Mouse (Mus musculus) limb, embryonic 14.5 days (tissue): Measurements from ENCODE around the gene Vps11. TPM values are rescaled to one million over a fixed set of nuclear protein-coding genes. Genes with fewer than 3 reads are reported as not detected.

ENCODE experiments used
- ATAC-seq: fragments of 200-750 bp; cut with Nextera tagmentation; 2 replicates; pipeline ENCODE4 v1.8.0; 2017; ENCODE audit warnings: low read depth, moderate number of reproducible peaks, moderate TSS enrichment; ENCODE audit not compliant: low FRiP score
- DNase-seq: peaks from one replicate; pipeline ENCODE4 v3.0.0-alpha.2; 2015; ENCODE audit warnings: low spot score
- H3K27ac ChIP-seq: fragments of 300-500 bp; sonication (generic); replicated peaks from 2 replicates; pipeline ENCODE4 v1.5.1; 2014; ENCODE audit warnings: low read depth, mild to moderate bottlenecking, low read length, moderate library complexity, mixed read lengths
- H3K27me3 ChIP-seq: fragments of 300-500 bp; sonication (generic); 2 replicates; pipeline ENCODE4 v1.6.1; 2014; ENCODE audit warnings: low read length, mixed read lengths; ENCODE audit not compliant: control insufficient read depth, insufficient read depth
- H3K36me3 ChIP-seq: fragments of 300-500 bp; sonication (generic); 2 replicates; pipeline ENCODE4 v1.6.1; 2014; ENCODE audit warnings: mild to moderate bottlenecking, low read length, moderate library complexity, mixed read lengths; ENCODE audit not compliant: control insufficient read depth, insufficient read depth
- H3K4me1 ChIP-seq: fragments of 300-500 bp; sonication (generic); 2 replicates; pipeline ENCODE4 v1.6.1; 2014; ENCODE audit warnings: antibody characterized with exemption, low read length, mixed read lengths; ENCODE audit not compliant: control insufficient read depth, insufficient read depth
- H3K4me2 ChIP-seq: fragments of 300-500 bp; sonication (generic); replicated peaks from 2 replicates; pipeline ENCODE4 v1.6.1; 2014; ENCODE audit warnings: low read depth, mild to moderate bottlenecking, low read length, moderate library complexity; ENCODE audit not compliant: severe bottlenecking
- H3K4me3 ChIP-seq: fragments of 300-500 bp; sonication (generic); replicated peaks from 2 replicates; pipeline ENCODE4 v1.5.1; 2014; ENCODE audit warnings: low read length
- H3K9ac ChIP-seq: fragments of 300-500 bp; sonication (generic); 2 replicates; pipeline ENCODE4 v1.6.1; 2014; ENCODE audit warnings: mild to moderate bottlenecking, low read depth, low read length, moderate library complexity; ENCODE audit not compliant: severe bottlenecking
- H3K9me3 ChIP-seq: fragments of 300-500 bp; sonication (generic); 2 replicates; pipeline ENCODE4 v1.6.1; 2016; ENCODE audit warnings: low read length; ENCODE audit not compliant: control insufficient read depth
- POLR2A ChIP-seq: fragments of 200-500 bp; IDR thresholded peaks from 2 replicates; pipeline ENCODE4 v1.8.0; 2012; ENCODE audit warnings: inconsistent platforms, mild to moderate bottlenecking, moderate library complexity, borderline replicate concordance; ENCODE audit not compliant: insufficient read depth, insufficient read length; ENCODE audit errors: extremely low read depth
- WGBS: fragments of 180-500 bp; shearing (Covaris S2); extraction: QIAGEN DNeasy Blood & Tissue Kit; methylation state at CpG from one replicate; pipeline ENCODE4 v1.1.7; 2014; 5-methylcytosine and 5-hydroxymethylcytosine counted together
- polyA plus RNA-seq, 2 experiments: library from polyadenylated mRNA; depleted of rRNA in 1 of 2; stranded (reverse) in 1 of 2; unstranded in 1 of 2; fragments of >200 nt; fragmentation: Nextera tagmentation in 1 of 2; extraction: Ambion mirVana in 1 of 2; gene quantifications; 2 replicates each; pipeline versions ENCODE4 v1.2.1 to v1.2.3; 2012 to 2014

Vps11 gene
- polyA plus RNA-seq, 2 experiments = 28.5 to 29.9 TPM

DNA sequence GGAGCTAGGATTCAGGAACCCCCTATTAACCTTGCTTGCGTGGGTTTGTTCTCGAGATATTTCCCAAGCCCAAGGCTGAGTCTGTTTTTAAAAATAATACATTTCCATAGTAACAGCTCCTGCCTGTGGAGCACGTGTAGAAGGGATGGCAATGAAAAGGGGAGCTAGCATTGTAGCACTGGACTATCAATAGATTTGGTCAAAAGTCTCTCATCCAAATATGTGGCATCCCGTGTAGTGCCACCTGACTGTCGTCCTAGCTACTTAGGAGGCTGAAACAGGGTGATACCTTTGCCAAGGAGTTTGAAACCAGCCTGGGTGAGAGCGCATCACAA, 40.7 kb downstream of the Vps11 start:
- no peak for TF ChIP-seq POLR2A
- Histone ChIP-seq H3K36me3 (peaks cover 11% of the 10 kb centered on the region), H3K27me3 (no peaks in the 10 kb centered on the region), H3K4me3 (peak overlapping the region; percentile 89), H3K9ac (peak overlapping the region; percentile 73), H3K9me3 (no peaks in the 10 kb centered on the region), H3K4me2 (peak overlapping the region; percentile 93), H3K27ac (peak overlapping the region; percentile 53), H3K4me1 (peaks cover 19% of the 10 kb centered on the region)
- DNase-seq (peak; percentile 38), ATAC-seq (peak; percentile 36)
- 21% methylated on average over 6 of the region's 6 CpGs for WGBS

DNA sequence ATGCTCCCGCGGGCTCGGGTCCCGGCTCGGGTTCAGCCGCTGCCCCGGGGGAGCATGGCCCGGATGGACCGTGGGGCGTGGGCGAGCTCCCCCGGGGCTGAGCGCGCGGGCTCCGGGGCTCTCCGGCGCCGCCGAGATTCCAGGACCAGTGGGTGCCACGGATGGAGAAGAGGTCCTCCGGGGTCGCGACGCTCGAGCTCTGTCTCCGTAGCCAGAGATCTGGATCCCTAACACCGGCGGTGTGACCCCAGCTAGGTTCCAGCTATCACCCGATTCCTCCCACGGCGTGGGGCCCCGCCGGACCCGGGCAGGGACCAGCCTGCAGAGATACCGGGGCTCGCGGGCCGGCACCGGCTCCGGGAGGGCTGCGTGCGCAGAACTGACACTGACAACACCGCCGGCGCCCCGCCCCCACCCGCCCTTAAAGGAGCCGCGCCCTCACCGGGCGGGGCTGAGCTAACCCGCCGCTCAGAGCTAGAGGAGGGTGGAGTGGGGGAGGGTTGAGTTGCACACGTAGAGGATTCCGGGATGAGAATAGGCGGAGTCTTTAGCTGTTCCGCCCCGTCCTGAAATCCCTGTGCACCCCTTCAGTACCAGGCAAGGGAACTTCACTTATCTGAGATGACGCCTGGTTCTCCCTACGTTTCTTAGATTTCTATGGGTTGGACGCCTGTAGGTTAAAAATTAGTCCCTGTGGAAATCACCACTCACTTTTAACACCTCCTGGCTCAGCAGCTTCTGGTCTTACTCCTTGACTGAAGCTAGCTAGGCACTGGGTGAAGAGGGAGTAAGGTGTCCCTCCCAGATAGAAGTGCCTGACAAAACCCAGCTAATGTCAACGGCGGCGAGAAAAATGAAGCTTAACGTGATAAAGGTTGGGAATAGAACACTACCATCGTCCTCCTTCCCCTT, 41.3 kb downstream of the Vps11 start, which contains the start of gene C2cd2l:
TSS of gene C2cd2l (minus strand) at position 399 of the 912 bp plus-strand sequence.
- Histone ChIP-seq H3K9ac (peak within 1 kb of the TSS; percentile 73), H3K36me3 (peaks cover 17% of the 10 kb centered on the region), H3K4me2 (peak within 1 kb of the TSS; percentile 93), H3K27me3 (no peaks in the 10 kb centered on the region), H3K9me3 (no peaks in the 10 kb centered on the region), H3K27ac (peak within 1 kb of the TSS; percentile 53), H3K4me1 (peaks cover 16% of the 10 kb centered on the region), H3K4me3 (peak within 1 kb of the TSS; percentile 89)
- 0 out of 2 replicates have a peak, but pooled peaks have one; percentile 40 for TF ChIP-seq POLR2A
- DNase-seq (peak; percentile 99), ATAC-seq (peak; percentile 99)
- under 1% methylated on average over 34 of the region's 67 CpGs for WGBS

DNA sequence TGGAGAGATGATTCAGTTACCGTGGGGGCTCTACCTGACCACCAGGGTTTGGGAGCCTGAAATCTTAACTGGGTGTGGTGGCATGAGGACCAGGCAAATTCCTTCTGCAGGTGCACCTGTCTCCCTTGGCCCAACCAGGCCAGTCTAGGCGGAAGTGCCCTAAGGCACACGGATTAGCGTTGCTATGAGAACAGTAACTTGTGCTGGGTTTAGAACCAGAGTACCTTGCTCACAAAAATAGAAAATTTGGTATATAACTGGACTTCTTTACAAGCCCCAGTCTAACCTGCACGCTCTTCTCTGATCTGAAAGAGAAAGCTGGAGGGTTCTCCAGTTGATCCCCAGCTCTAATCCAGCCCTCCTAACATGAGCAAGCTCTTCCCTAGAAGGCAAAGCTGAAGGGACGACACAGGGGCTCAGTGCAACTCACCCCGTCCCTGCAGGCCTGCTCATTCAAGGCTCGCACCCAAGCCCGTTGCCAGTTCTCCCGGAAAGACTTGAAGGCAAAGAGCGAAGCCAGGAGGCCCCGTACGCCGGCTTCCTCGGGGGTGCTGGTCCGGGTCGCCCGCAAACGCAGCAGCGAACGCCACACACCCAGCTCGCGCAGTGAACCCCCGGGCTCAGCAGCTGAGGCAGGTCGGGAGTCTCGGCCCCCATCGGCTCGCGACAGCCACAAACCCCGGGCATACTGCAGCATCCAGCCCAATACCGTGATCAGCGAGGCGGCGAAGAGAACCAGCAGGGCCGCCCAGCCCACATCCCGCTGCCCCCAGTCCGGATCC, 42.2 kb downstream of the Vps11 start:
- H3K27me3 ChIP-seq = no peaks in the 10 kb centered on the region
- no peaks in the 10 kb centered on the region for H3K9me3 ChIP-seq
- ATAC-seq = no peak; the same call in 1 of the 2 replicates
- H3K4me1 ChIP-seq = peaks cover 16% of the 10 kb centered on the region
- H3K36me3 ChIP-seq = peaks cover 25% of the 10 kb centered on the region
- no peak for TF ChIP-seq POLR2A
- H3K4me2 ChIP-seq = peak overlapping the region; percentile 93
- DNase-seq = no peak
- no peak overlapping the region for H3K27ac ChIP-seq
- H3K4me3 ChIP-seq = peak overlapping the region; percentile 89
- H3K9ac ChIP-seq = peak overlapping the region; percentile 73
- WGBS = 5% methylated on average over 27 of the region's 37 CpGs

DNA sequence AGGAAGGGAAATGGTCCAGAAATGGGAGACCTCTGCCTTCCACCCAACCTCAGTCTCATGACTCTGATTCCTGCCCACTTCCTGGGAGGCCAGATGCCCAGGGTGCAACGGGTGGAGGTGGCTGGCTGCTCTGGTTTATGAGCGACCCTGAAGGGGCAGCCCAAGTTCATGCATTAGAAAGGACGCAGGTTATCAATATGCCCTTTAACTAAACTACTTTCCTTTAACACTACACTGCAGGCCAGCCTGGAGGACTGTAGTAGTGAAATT, 42.7 kb downstream of the Vps11 start:
- no peak overlapping the region for H3K9ac ChIP-seq

DNA sequence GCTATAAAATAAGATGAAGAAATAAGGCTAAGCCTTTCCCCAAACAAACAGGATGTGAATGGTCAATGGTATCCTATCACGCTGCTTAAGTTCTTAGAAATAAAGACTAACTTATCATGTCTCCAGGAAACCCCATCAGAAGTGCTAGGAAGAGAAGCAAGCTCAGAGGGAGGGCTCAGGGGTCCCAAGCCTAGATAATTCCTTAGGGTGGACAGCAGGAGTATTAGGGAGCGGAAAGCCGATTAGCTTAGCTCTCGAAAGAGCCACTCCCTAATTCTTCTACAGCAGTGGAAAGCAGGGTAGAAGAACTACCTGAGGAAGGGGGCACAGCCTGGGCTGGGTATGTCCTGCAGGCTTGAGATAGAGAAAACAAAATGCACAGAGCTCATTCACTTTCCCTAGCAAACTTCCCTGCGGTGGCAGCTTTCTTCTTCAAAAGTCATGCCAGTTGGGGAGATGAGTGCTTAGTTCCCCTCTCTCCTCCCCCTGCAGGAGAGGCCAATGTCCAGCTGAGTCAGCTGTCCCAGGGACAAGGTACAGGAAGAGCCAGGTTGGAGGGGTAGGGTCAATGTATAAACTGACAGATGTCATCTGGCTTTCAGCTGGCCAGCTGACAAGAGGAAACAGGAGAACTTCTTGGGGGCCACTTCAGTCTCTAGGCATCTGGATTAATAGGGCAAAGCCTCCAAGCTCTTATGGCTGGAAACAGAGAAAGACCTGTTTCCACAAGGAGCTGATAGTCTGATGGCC, 43.2 kb downstream of the Vps11 start:
- WGBS = 69% methylated on average over 5 of the region's 5 CpGs
- Histone ChIP-seq H3K4me3 (peak overlapping the region; percentile 89; the same call in 1 of the 2 replicates), H3K9ac (no peak overlapping the region), H3K36me3 (peaks cover 34% of the 10 kb centered on the region), H3K4me2 (peak overlapping the region; percentile 93; the same call in 1 of the 2 replicates), H3K27ac (no peak overlapping the region), H3K4me1 (peaks cover 16% of the 10 kb centered on the region), H3K9me3 (no peaks in the 10 kb centered on the region), H3K27me3 (no peaks in the 10 kb centered on the region)
- ATAC-seq (no peak), DNase-seq (no peak)
- TF ChIP-seq POLR2A = no peak

More for the DNA sequence above, 42.7 kb downstream of the Vps11 start:
- H3K4me3 ChIP-seq = peak overlapping the region; percentile 89
- H3K27me3 ChIP-seq = no peaks in the 10 kb centered on the region
- peaks cover 30% of the 10 kb centered on the region for H3K36me3 ChIP-seq
- no peak for ATAC-seq
- no peak for TF ChIP-seq POLR2A
- peaks cover 16% of the 10 kb centered on the region for H3K4me1 ChIP-seq
- no peaks in the 10 kb centered on the region for H3K9me3 ChIP-seq
- no peak overlapping the region for H3K27ac ChIP-seq
- no peak for DNase-seq
- peak overlapping the region; percentile 93 for H3K4me2 ChIP-seq
- 30% methylated on average over 3 of the region's 3 CpGs for WGBS
